Mouse (Mus musculus) testis, adult 2 months (tissue): ENCODE measurements around the gene Thnsl2.

ENCODE experiments used
- CTCF ChIP-seq: fragments of 200-500 bp; IDR thresholded peaks from 2 replicates; pipeline ENCODE4 v1.5.1; 2012; ENCODE audit warnings: low read depth, mild to moderate bottlenecking, inconsistent platforms, low read length, moderate library complexity; ENCODE audit not compliant: control insufficient read depth, insufficient read depth, insufficient replicate concordance
- POLR2A ChIP-seq: fragments of 200-500 bp; IDR thresholded peaks from 2 replicates; pipeline ENCODE4 v1.6.1; 2012; ENCODE audit warnings: low read depth, mild to moderate bottlenecking, inconsistent platforms, low read length, moderate library complexity; ENCODE audit not compliant: control insufficient read depth

GRCm38 (mm10) chr6:71119577-71120254 is 24.5 kb downstream of the Thnsl2 start:
- no peak for TF ChIP-seq CTCF
- TF ChIP-seq POLR2A = no peak
